Mouse (Mus musculus) bone marrow, adult 2 months (tissue): ENCODE results near the gene Dnah17.

ENCODE experiments used
- CTCF ChIP-seq: fragments of 200-500 bp; IDR thresholded peaks from 2 replicates; pipeline ENCODE4 v1.5.1; 2011; ENCODE audit warnings: low read length, control low read depth; ENCODE audit not compliant: control insufficient read depth, insufficient read depth
- POLR2A ChIP-seq: fragments of 200-500 bp; IDR thresholded peaks from 2 replicates; pipeline ENCODE4 v1.6.1; 2011; ENCODE audit warnings: low read depth, mild to moderate bottlenecking, control low read depth, low read length, borderline replicate concordance; ENCODE audit not compliant: control insufficient read depth

- no peak for TF ChIP-seq CTCF
- no peak for TF ChIP-seq POLR2A
These were observed 15.8 kb downstream of the Dnah17 start for GRCm38 (mm10) chr11:118114581-118115110.
